Mouse (Mus musculus): ENCODE results near the gene Arid1a.

GRCm38 (mm10) chr4:133687126-133687525, 69.4 kb downstream of the Arid1a start:
- TF ChIP-seq POLR2A (IDR thresholded peaks at IDR 0.05; ENCODE audit: low read depth, low read length) (no peak), CTCF (IDR thresholded peaks at IDR 0.05; ENCODE audit: extremely low read depth, insufficient read length, insufficient replicate concordance, low read depth, low read length) (no peak)
